Mouse (Mus musculus) kidney, adult 2 months (tissue): Measurements from ENCODE around the gene Bak1. TPM values are rescaled to one million over a fixed set of nuclear protein-coding genes. Genes with fewer than 3 reads are reported as not detected.
A peak's percentile ranks its signal among the peaks of the same experiment; 100 is the strongest.

Source experiments
- DNase-seq: peaks from one replicate; pipeline ENCODE4 v3.0.0; 2021
- H3K27ac ChIP-seq: fragments of 200-500 bp; 2 replicates; pipeline ENCODE4 v1.5.1; 2012; ENCODE audit warnings: low read depth, low read length, control low read depth, inconsistent platforms; ENCODE audit not compliant: insufficient read depth
- H3K27me3 ChIP-seq: fragments of 200-500 bp; replicated peaks from 2 replicates; pipeline ENCODE4 v1.6.1; 2012; ENCODE audit warnings: mild to moderate bottlenecking, moderate library complexity, low read length, inconsistent platforms; ENCODE audit not compliant: control insufficient read depth, insufficient read depth
- H3K36me3 ChIP-seq: fragments of 200-500 bp; 2 replicates; pipeline ENCODE4 v1.6.1; 2012; ENCODE audit warnings: mild to moderate bottlenecking, moderate library complexity, low read length, inconsistent platforms; ENCODE audit not compliant: control insufficient read depth, insufficient read depth
- H3K4me1 ChIP-seq: fragments of 200-500 bp; 2 replicates; pipeline ENCODE4 v1.6.1; 2011; ENCODE audit warnings: low read length; ENCODE audit not compliant: control insufficient read depth, insufficient read depth
- H3K4me3 ChIP-seq: fragments of 200-500 bp; 2 replicates; pipeline ENCODE4 v1.5.1; 2011; ENCODE audit warnings: mild to moderate bottlenecking, low read depth, low read length, control low read depth; ENCODE audit not compliant: insufficient read depth
- CTCF ChIP-seq: fragments of 200-500 bp; conservative IDR thresholded peaks from 2 replicates; pipeline ENCODE4 v1.5.1; 2011; ENCODE audit warnings: low read depth, mild to moderate bottlenecking, control low read depth, low read length, moderate library complexity, mixed read lengths; ENCODE audit not compliant: insufficient read depth, insufficient read length
- POLR2A ChIP-seq: fragments of 200-500 bp; IDR thresholded peaks from one replicate; pipeline ENCODE4 v1.6.1; 2011; ENCODE audit warnings: low read depth, low read length, control low read depth
- WGBS: fragments of 180-500 bp; shearing (Covaris S2); methylation state at CpG from one replicate; pipeline ENCODE4 v1.1.7; 2018; 5-methylcytosine and 5-hydroxymethylcytosine counted together
- polyA plus RNA-seq: library from polyadenylated mRNA; depleted of rRNA; stranded (reverse); fragments of >200 nt; gene quantifications from 2 replicates; pipeline ENCODE4 v1.2.3, GENCODE M21; 2012

The Bak1 gene
- polyA plus RNA-seq, 1 experiment, result 39.4 TPM

DNA sequence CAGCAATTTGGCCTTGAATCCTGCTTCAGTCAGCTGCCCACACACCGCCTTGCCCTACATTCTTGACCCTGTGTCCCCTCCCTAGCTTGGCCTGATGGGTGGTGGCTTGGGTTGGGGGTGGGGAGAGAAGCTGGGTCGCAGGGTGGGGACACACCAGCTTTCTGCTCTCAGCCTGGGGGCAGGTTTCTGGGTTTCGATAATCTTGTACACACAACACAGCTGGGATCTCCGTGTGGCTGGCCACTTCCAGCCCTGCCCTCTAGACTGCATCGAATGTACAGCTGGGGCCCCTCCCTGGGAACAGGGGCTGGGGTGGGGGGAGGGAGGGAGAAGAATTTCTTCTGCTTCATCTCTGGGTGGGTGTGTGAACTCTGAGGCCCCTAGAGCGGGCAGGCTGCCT, 34.9 kb upstream of the Bak1 start:
- H3K4me1 ChIP-seq, result no peaks in the 10 kb centered on the region

GRCm38 (mm10) chr17:27062684-27063083, 33.9 kb upstream of the Bak1 start:
- TF ChIP-seq POLR2A (no peak), CTCF (no peak)
- no peak overlapping the region for H3K4me3 ChIP-seq
- H3K36me3 ChIP-seq, result no peaks in the 10 kb centered on the region
- 95% methylated on average over 7 of the region's 7 CpGs for WGBS
- no peak for DNase-seq
- H3K4me1 ChIP-seq, result no peaks in the 10 kb centered on the region
- no peaks in the 10 kb centered on the region for H3K27me3 ChIP-seq
- no peak overlapping the region for H3K27ac ChIP-seq

More for the DNA sequence above, 34.9 kb upstream of the Bak1 start:
- no peak overlapping the region for H3K4me3 ChIP-seq
- no peaks in the 10 kb centered on the region for H3K36me3 ChIP-seq
- no peak for DNase-seq
- no peak overlapping the region for H3K27ac ChIP-seq
- TF ChIP-seq POLR2A (no peak), CTCF (no peak)
- H3K27me3 ChIP-seq, result no peaks in the 10 kb centered on the region
- WGBS, result 44% methylated on average over 6 of the region's 6 CpGs

- WGBS, result 94% methylated on average over 3 of the region's 3 CpGs
- TF ChIP-seq POLR2A (no peak), CTCF (no peak)
- no peaks in the 10 kb centered on the region for H3K36me3 ChIP-seq
Observed at GRCm38 (mm10) chr17:27061727-27062126, 32.9 kb upstream of the Bak1 start.

GRCm38 (mm10) chr17:27060698-27061097, 31.9 kb upstream of the Bak1 start:
- no peak overlapping the region for H3K4me3 ChIP-seq
- no peak overlapping the region for H3K27ac ChIP-seq
- no peak for DNase-seq
- H3K27me3 ChIP-seq, result no peaks in the 10 kb centered on the region
- no peaks in the 10 kb centered on the region for H3K36me3 ChIP-seq
- 59% methylated on average over 8 of the region's 8 CpGs for WGBS
- TF ChIP-seq CTCF, result no peak
- TF ChIP-seq POLR2A, result no peak
- H3K4me1 ChIP-seq, result no peaks in the 10 kb centered on the region

More at GRCm38 (mm10) chr17:27061727-27062126, 32.9 kb upstream of the Bak1 start:
- no peaks in the 10 kb centered on the region for H3K4me1 ChIP-seq
- no peaks in the 10 kb centered on the region for H3K27me3 ChIP-seq
- no peak for DNase-seq
- H3K27ac ChIP-seq, result no peak overlapping the region
- H3K4me3 ChIP-seq, result no peak overlapping the region

DNA sequence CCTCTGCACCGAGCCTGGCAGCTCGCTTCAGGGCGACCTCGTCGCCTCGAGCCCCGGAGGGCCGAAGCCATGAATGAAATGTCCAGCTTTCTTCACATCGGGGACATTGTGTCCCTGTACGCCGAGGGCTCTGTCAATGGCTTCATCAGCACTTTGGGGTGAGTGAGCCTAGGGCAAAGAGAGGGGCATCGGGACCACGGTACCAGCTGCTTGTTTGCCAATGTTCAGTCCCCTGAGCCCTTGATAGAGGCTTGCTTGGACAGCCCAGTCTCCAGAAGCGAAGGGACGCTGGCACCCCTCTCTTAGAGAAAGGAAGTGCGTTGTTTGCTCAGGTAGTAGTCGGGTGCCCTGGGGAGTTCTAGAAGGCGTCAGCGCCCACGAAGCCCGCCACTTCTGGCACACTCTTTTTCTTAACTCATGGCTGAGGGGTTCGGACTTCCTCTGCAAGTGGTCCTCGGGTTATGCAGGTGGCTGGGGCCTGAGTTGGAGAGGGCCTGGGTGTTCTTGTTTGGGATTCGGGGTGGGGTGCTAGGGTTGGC, 28.8 kb upstream of the Bak1 start:
- TF ChIP-seq CTCF (no peak), POLR2A (no peak)
- H3K4me3 ChIP-seq, result peak overlapping the region; percentile 72
- H3K4me1 ChIP-seq, result no peaks in the 10 kb centered on the region
- H3K27me3 ChIP-seq, result no peaks in the 10 kb centered on the region
- H3K36me3 ChIP-seq, result no peaks in the 10 kb centered on the region
- 10% methylated on average over 24 of the region's 24 CpGs for WGBS
- no peak overlapping the region for H3K27ac ChIP-seq
- no peak for DNase-seq

GRCm38 (mm10) chr17:27056812-27057516, 28.2 kb upstream of the Bak1 start, which contains the start of gene Itpr3:
Itpr3 (plus strand) TSS chr17:27057304.
- TF ChIP-seq POLR2A (no peak), CTCF (no peak)
- WGBS, result 1% methylated on average over 64 of the region's 66 CpGs
- DNase-seq, result peak; percentile 80
- H3K27ac ChIP-seq, result peak within 1 kb of the TSS; percentile 88
- H3K27me3 ChIP-seq, result no peaks in the 10 kb centered on the region
- H3K4me1 ChIP-seq, result no peaks in the 10 kb centered on the region
- H3K4me3 ChIP-seq, result peak within 1 kb of the TSS; percentile 72
- no peaks in the 10 kb centered on the region for H3K36me3 ChIP-seq

GRCm38 (mm10) chr17:27056170-27056569, 27.4 kb upstream of the Bak1 start:
- DNase-seq, result peak; percentile 87

More at GRCm38 (mm10) chr17:27056170-27056569, 27.4 kb upstream of the Bak1 start:
- H3K27ac ChIP-seq, result peak overlapping the region; percentile 88
- no peaks in the 10 kb centered on the region for H3K27me3 ChIP-seq
- no peaks in the 10 kb centered on the region for H3K36me3 ChIP-seq
- WGBS, result 3% methylated on average over 13 of the region's 13 CpGs
- no peak for TF ChIP-seq CTCF
- peak; percentile 42 for TF ChIP-seq POLR2A
- H3K4me3 ChIP-seq, result peak overlapping the region; percentile 72
- no peaks in the 10 kb centered on the region for H3K4me1 ChIP-seq
